Mouse (Mus musculus) right cerebral cortex, postnatal 36 days (tissue): Measurements from ENCODE around the gene Hmga2.
A peak's percentile ranks its signal among the peaks of the same experiment; 100 is the strongest.

Source experiments
- DNase-seq, 2 experiments: peaks; one replicate each; pipeline ENCODE4 v3.0.0; 2022; ENCODE audit warnings: low spot score in 2 of 2, mixed read lengths in 1 of 2

The Hmga2 gene

GRCm38 (mm10) chr10:120424015-120424414, 52.3 kb downstream of the Hmga2 start:
- DNase-seq, result no peak

DNA sequence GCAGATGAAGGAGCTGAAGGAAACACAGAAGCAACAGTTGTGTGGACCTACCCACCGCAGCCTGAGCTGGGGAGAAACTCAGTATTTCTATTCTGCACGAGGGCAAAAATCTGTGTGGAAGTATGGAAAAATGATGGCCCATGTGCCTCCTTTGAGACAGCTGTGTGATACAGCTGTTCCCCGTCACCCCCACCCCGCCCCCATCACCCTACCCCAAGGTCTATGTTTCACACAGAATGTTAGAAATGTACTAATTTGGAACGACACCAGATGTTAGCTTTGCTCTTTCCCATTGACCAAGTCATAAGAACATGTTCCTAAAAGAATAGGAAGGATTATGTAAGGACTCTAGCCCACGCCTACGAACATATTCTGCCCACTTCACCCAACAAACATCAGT, 53.0 kb downstream of the Hmga2 start:
- DNase-seq, result no peak

DNA sequence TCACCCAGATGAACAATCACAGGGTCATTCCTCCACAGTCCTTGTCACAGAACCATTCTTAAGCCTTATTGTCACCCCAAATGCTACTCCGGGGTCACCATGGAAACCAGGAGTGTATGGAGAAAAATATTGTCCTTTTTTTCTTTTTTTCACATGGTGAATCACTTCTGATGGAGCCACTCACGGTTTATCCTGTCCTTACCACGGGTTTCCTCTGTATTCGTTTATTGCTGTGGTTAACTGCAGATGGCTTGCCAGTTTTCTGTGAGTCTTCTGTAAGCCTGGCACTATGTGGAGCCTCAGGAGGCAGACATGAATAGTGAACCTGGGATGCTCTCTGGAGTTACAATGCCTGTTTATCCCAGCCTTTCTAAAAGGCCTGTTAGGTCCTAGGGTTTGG, 53.4 kb downstream of the Hmga2 start:
- DNase-seq, result no peak

GRCm38 (mm10) chr10:120422050-120422449, 54.2 kb downstream of the Hmga2 start:
- peak; percentile 12 to 43 for DNase-seq

GRCm38 (mm10) chr10:120420971-120421629, 55.2 kb downstream of the Hmga2 start:
- DNase-seq, result no peak

GRCm38 (mm10) chr10:120418738-120419523, 57.3 kb downstream of the Hmga2 start:
- no peak for DNase-seq

DNA sequence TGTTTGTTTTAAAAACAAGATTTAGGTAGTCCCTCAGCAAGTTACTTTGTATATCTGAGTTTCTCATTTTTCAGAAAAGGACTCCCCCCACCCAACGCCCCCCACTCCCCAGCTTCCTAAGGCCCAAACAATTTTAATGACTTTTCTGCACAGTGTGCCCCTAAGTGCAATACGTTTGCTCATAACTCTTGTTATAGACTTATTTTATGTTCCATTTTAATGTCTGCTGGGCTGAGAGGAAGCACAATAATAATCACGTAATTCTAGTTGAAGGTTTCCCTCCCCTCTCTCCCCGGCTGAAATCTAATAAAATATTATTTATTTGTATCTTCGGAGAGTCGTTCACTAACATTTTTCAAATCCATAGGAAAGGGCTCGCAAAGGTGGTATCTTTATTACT, 58.1 kb downstream of the Hmga2 start:
- DNase-seq, result no peak

- no peak for DNase-seq
Observed at GRCm38 (mm10) chr10:120417488-120418118, 58.7 kb downstream of the Hmga2 start.

DNA sequence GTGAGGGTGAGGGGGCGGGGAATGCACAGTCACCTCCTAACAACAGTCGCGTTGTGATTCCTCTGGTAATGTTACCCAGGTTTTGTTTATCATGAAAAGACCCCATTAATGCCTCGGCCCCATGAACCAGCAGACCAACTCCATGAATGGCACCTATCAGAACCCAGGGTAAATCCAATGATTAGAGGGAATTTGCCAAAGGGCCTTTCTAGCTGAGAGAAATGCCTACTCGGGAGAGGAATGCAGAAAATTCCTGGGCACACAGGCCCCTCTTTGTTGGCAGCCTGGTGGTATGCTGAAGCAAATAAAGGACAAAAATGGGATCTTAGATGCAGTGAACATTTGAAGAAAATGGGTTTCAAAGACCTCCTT, 59.2 kb downstream of the Hmga2 start:
- DNase-seq, result no peak

DNA sequence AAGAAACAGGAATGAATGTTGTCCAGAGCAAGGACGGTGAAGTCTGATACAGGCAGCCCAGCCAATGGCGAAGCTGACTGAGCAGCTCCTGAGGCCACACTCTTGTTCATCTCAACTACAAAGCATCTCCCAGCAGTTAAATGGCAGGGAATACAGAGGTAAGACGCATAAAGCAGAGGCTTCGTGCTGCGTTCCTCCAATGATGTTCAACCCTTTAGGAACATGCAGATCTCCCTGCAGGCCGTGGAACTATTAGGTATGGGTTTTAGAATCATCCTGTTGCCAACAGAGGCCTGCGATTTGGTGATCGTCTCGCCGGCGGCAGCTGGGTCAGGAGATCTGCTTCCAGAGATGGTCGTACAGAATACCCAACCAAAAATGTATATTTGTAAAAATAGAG, 59.6 kb downstream of the Hmga2 start:
- DNase-seq, result no peak

- DNase-seq, result no peak
Observed at GRCm38 (mm10) chr10:120412215-120412614, 64.1 kb downstream of the Hmga2 start.

- no peak for DNase-seq
Observed at GRCm38 (mm10) chr10:120410958-120411357, 65.3 kb downstream of the Hmga2 start.

DNA sequence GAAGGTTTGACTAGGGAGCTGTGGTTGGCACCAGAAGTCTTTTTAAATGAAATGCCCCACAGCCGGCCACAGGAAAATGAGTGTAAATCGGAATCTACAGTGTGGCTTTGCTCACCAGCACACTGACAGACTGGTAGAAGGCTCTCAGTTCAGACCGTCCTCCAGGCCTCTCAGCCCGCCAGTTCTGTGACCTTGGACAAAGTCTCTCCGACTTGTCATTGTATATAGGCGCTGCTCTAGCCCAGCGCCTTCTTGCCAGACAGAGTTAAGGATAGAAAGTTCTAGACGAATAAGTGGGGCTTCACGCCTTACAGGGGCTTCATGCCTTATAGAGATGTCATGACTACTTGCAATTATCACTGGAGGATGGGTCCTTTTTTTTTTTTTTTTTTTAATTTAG, 67.1 kb downstream of the Hmga2 start:
- no peak for DNase-seq

- DNase-seq, result no peak
Observed at GRCm38 (mm10) chr10:120407230-120407629, 69.0 kb downstream of the Hmga2 start.

DNA sequence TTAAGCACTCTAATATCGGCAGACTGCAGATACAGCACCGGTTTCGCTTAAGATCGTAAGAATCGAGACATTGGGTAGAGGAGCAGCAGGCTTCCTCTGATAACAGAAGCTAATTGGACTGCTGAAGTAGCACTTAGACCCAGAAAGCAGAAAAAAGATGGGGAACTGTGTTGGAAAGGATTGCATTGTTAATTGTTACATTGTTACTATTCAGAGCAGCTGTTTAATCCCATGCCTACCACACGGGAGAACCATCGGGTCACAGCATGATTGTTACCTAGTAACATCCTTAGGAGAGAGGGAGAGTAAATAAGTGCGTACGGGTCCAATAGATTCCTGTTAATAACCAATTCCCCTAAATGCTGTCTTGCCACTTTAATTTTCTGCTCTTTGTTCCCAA, 70.2 kb downstream of the Hmga2 start:
- DNase-seq, result no peak

DNA sequence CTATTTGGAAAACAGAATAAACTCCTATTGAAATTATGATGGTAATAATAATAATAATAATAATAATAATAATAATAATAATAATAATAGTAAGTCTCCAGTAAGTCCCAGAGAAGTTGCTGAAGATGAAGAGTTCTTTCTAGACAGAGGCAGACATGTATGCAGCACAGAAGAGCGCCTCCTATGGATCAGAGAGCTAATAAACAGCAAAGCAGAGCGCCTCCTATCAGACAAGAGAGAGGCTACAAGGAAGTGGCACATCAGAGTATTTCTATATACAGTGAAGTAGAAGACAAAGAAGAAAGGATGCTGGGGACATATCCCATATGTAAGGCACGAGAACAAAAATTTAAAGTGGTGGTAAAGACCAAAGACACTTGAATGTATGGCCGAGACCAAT, 70.9 kb downstream of the Hmga2 start:
- no peak for DNase-seq

DNA sequence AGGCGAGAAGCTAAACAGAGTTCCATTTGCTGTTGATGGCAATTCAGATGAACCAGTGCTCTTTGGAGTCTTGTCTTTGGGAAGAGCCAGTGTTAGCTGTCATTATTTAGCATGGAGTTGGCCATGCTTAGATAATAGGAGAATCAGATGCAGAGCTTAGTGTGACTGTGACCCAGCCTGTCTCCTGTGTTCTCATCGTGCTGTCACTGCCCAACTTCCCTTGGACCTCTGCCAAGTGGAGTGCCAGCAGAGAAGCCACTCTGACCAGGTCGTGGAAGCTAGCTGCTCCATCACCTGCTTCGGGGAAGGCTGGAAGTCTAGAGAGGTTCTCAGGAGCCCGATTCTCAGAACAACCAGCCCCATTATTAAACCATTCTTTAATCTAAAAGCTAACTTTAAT, 73.3 kb downstream of the Hmga2 start:
- DNase-seq, result no peak

GRCm38 (mm10) chr10:120401787-120402186, 74.5 kb downstream of the Hmga2 start:
- DNase-seq, result no peak

- DNase-seq, result no peak
Observed at GRCm38 (mm10) chr10:120399846-120400510, 76.3 kb downstream of the Hmga2 start.

- DNase-seq, result no peak
Observed at GRCm38 (mm10) chr10:120398745-120399144, 77.5 kb downstream of the Hmga2 start.

GRCm38 (mm10) chr10:120397211-120397631, 79.0 kb downstream of the Hmga2 start:
- DNase-seq, result no peak

- DNase-seq, result no peak
Observed at GRCm38 (mm10) chr10:120395550-120395949, 80.7 kb downstream of the Hmga2 start.
